Mouse (Mus musculus) stomach, postnatal 0 days (tissue): Measurements from ENCODE around the gene Tmem8.

Source experiments
- CTCF ChIP-seq: IDR thresholded peaks from 2 replicates; pipeline ENCODE4 v1.5.1; 2016; ENCODE audit warnings: antibody characterized with exemption, low read depth, mild to moderate bottlenecking, moderate library complexity
- EP300 ChIP-seq: optimal IDR thresholded peaks from 2 replicates; pipeline ENCODE3; 2016; ENCODE audit warnings: antibody characterized with exemption

DNA sequence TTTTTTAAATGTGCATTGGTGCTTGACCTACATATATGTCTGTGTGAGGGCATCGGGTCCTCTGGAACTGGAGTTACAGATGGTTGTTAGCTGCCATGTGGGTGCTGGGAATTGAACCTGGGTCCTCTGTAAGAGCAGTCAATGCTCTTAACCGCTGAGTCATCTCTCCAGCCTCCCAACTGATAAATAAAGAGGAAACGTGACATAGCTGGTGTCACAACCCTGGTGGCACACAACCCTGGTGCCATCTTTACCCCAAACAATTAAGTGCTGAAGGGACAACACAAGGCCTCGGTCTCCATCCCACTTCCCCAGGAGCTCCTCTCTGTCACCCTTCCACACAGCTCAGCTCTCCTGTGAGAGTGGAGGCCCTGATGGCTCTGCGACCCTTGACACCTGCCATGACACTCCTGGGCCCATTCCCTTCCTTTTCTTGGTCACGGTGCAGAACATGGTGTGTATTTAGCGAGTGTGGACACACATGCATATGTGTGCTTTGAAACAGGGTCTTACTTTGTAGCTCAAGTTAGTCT lies 46.5 kb upstream of the Tmem8 start:
- TF ChIP-seq CTCF: no peak
- no peak for TF ChIP-seq EP300
